Comparison of ENCODE assay signal across 15 mouse cellular contexts in the genomic region with DNA sequence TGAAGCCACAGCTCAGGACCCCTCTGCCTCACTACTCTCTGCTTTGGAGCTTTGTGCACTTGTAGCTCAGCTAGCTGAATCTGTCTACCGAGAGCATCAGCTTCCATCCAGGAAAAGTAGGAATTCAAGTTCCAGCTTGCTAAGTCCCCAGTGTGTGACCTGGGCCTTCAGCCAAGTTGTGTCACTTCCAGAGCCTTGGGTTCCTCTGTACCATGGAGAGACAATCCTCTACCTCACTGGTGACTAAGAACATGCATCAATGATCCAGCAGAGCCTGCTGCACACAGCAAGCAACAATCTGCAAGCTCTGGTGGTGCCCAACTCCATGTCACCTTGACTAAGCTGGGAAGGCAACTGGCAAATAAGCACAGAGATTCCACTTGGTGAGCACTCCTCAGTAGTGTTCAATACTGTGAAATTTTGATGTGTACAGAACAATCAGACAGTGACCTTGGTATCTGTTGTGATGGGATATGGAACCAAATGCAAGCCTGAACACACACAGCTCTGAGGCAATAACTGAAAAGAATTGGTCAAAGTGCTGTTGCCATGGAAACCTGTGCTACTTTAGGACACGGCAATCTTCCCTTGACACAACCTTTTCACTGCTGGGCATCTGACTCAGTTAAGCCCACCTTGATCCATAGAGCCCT. TPM values are rescaled to one million over a fixed set of nuclear protein-coding genes. Genes with fewer than 3 reads are reported as not detected.
DNase-seq lines count a peak whose midpoint lies in the region; ATAC-seq and TF ChIP-seq lines count a peak whose summit lies in the region.
"Had no signal": no experiment of that assay in that cellular context is flagged by ENCODE, and none has a peak within 500 bp of the region (broad histone marks: within the 10 kb centered on the region; RNA-seq: fewer than 3 reads in every experiment).

No protein-coding gene starts in this region.

- H3K36me3 ChIP-seq in hindbrain, postnatal 0 days (ENCODE audit: insufficient read depth, low read length): peaks cover 15% of the 10 kb centered on the region
- peaks cover 77% of the 10 kb centered on the region for H3K36me3 ChIP-seq in hindbrain, embryonic 14.5 days (replicated peaks; ENCODE audit: control insufficient read depth, insufficient read depth)

- peaks cover 4% of the 10 kb centered on the region; the same call in 1 of the 2 replicates for H3K4me1 ChIP-seq in hindbrain, postnatal 0 days (ENCODE audit: insufficient read depth, low read length)
- no peaks in the 10 kb centered on the region for H3K4me1 ChIP-seq in hindbrain, embryonic 14.5 days (replicated peaks; ENCODE audit: control insufficient read depth, insufficient read depth, low read length)
- H3K4me1 ChIP-seq: forebrain, embryonic 12.5 days; lung, embryonic 15.5 days; stomach, embryonic 15.5 days had no signal

- intact Hi-C loops in heart, postnatal 36 days (cut with DNase I): no loop called here

- no peak overlapping the region for H3K4me2 ChIP-seq in hindbrain, postnatal 0 days (ENCODE audit: low read depth, low read length)
- H3K4me2 ChIP-seq in hindbrain, embryonic 14.5 days (replicated peaks): no peak overlapping the region
- H3K4me2 ChIP-seq: forebrain, embryonic 12.5 days; lung, embryonic 15.5 days; stomach, embryonic 15.5 days had no signal

- ATAC-seq in hindbrain, postnatal 0 days: peak; percentile 22; the same call in 1 of the 2 replicates
- no peak for ATAC-seq in hindbrain, embryonic 14.5 days (ENCODE audit: low FRiP score)
- ATAC-seq in cerebellum, adult (ENCODE audit: insufficient number of reproducible peaks, low FRiP score, low TSS enrichment): no peak
- ATAC-seq: intestine, embryonic 16.5 days had no signal

- peak overlapping the region; percentile 48; the same call in 1 of the 2 replicates for H3K27ac ChIP-seq in hindbrain, postnatal 0 days
- no peak overlapping the region for H3K27ac ChIP-seq in hindbrain, embryonic 14.5 days
- H3K27ac ChIP-seq: forebrain, embryonic 12.5 days; heart, adult 2 months; lung, embryonic 15.5 days; stomach, embryonic 15.5 days had no signal

- H3K9me3 ChIP-seq in hindbrain, postnatal 0 days (ENCODE audit: low read length): no peaks in the 10 kb centered on the region
- H3K9me3 ChIP-seq in hindbrain, embryonic 14.5 days (ENCODE audit: control insufficient read depth, low read length): no peaks in the 10 kb centered on the region
- H3K9me3 ChIP-seq: forebrain, embryonic 12.5 days; lung, embryonic 15.5 days; stomach, embryonic 15.5 days had no signal

- H3K4me3 ChIP-seq in hindbrain, postnatal 0 days (ENCODE audit: low read length): no peak overlapping the region
- no peak overlapping the region for H3K4me3 ChIP-seq in hindbrain, embryonic 14.5 days (replicated peaks; ENCODE audit: low read length)
- H3K4me3 ChIP-seq: forebrain, embryonic 12.5 days; heart, adult 2 months; lung, embryonic 15.5 days; stomach, embryonic 15.5 days had no signal

- H3K27me3 ChIP-seq in hindbrain, postnatal 0 days (ENCODE audit: insufficient read depth, low read length): no peaks in the 10 kb centered on the region
- no peaks in the 10 kb centered on the region for H3K27me3 ChIP-seq in hindbrain, embryonic 14.5 days (ENCODE audit: control insufficient read depth, insufficient read depth, low read length)
- H3K27me3 ChIP-seq: forebrain, embryonic 12.5 days; lung, embryonic 15.5 days; stomach, embryonic 15.5 days had no signal

- 53% methylated on average over 2 of the region's 2 CpGs for WGBS in hindbrain, postnatal 0 days
- 52% methylated on average over 2 of the region's 2 CpGs for WGBS in hindbrain, embryonic 14.5 days

- peak; percentile 40 for DNase-seq in hindbrain, postnatal 0 days (ENCODE audit: low spot score)
- no peak for DNase-seq in hindbrain, embryonic 14.5 days (ENCODE audit: low spot score)
- peak; percentile 21 for DNase-seq in R1 (ENCODE audit: low read depth, low spot score)
- peak; percentile 58 for DNase-seq in adipocyte (ENCODE audit: low spot score)
- DNase-seq in heart, postnatal 36 days: peak; percentile 28 to 44
- DNase-seq in thymus, postnatal 10 days (ENCODE audit: low spot score in 2 of 2): no peak
- DNase-seq: cerebellum, adult 11-12 months; right cerebral cortex, postnatal 4 days had no signal

- H3K9ac ChIP-seq in hindbrain, postnatal 0 days (replicated peaks; ENCODE audit: low read length): no peak overlapping the region
- H3K9ac ChIP-seq in hindbrain, embryonic 14.5 days: no peak overlapping the region
- H3K9ac ChIP-seq: forebrain, embryonic 12.5 days; lung, embryonic 15.5 days; stomach, embryonic 15.5 days had no signal

- TF ChIP-seq CTCF in hindbrain, postnatal 0 days (IDR thresholded peaks at IDR 0.05; ENCODE audit: low read depth): no peak

RNA-seq across cellular contexts. Expression of a gene that starts 27.2 kb away (rescaled TPM):
- total RNA-seq in hindbrain, postnatal 0 days (2014; rRNA removed): 9.0 and 13.9 TPM in 2 replicates
- 7.6 and 7.9 TPM in 2 replicates for polyA plus RNA-seq in hindbrain, postnatal 0 days (2015; fragmentation: Nextera tagmentation; extraction: Ambion mirVana)
- polyA plus RNA-seq in hindbrain, embryonic 14.5 days (2014; fragmentation: Nextera tagmentation; extraction: Ambion mirVana): 2.2 and 4.4 TPM in 2 replicates
- not detected for total RNA-seq in heart, postnatal 36 days (2021)
- total RNA-seq: heart, adult 2 months; monocyte, adult 5-6 weeks had no signal
- polyA plus RNA-seq: heart, adult 2 months had no signal

RNA-seq across cellular contexts. Expression of a gene that starts 52.1 kb away (rescaled TPM):
- 71.7 and 72.6 TPM in 2 replicates for total RNA-seq in hindbrain, postnatal 0 days (2014; rRNA removed)
- 102 and 114 TPM in 2 replicates for polyA plus RNA-seq in hindbrain, postnatal 0 days (2015; fragmentation: Nextera tagmentation; extraction: Ambion mirVana)
- 64.3 and 75.4 TPM in 2 replicates for polyA plus RNA-seq in hindbrain, embryonic 14.5 days (2014; fragmentation: Nextera tagmentation; extraction: Ambion mirVana)
- total RNA-seq in heart, postnatal 36 days (2021): 10 to 100 TPM; 79.4 to 89.8 TPM

Comparison
In these comparisons a context has a peak if more than half of its experiments do, and no peak if none do; other contexts are left out.
1. DNase-seq: peak in hindbrain, postnatal 0 days (single experiment), R1 (single experiment), adipocyte (single experiment) and heart, postnatal 36 days (2 of 2); none in hindbrain, embryonic 14.5 days (single experiment) and thymus, postnatal 10 days (0 of 2).